Mouse (Mus musculus): ENCODE data around the gene Ptcra. TPM values are rescaled to one million over a fixed set of nuclear protein-coding genes. Genes with fewer than 3 reads are reported as not detected.

Gene Ptcra
- total and polyA plus RNA-seq, 3 experiments = 0.17 to 0.56 (median 0.34) TPM

GRCm38 (mm10) chr17:46747234-46747633 lies 16.3 kb downstream of the Ptcra start:
- Histone ChIP-seq H3K4me1 (ENCODE audit: control insufficient read depth in 1 of 2, insufficient read depth in 2 of 2) (peaks cover 19 to 69% of the 10 kb centered on the region in 2 experiments), H3K4me2 (ENCODE audit: insufficient read depth, low read depth, poor library complexity, severe bottlenecking) (no peak overlapping the region), H3K27ac (ENCODE audit: insufficient read depth, low read depth) (peak overlapping the region; percentile 10; the same call in 1 of the 2 replicates), H3K9me3 (replicated peaks; ENCODE audit: low read length) (no peaks in the 10 kb centered on the region), H3K79me2 (replicated peaks; ENCODE audit: control insufficient read depth, extremely low read depth, insufficient read depth, poor library complexity, severe bottlenecking) (peaks cover 39% of the 10 kb centered on the region), H3K9ac (ENCODE audit: insufficient read depth, low read depth) (no peak overlapping the region), H3K36me3 (replicated peaks in 1 of 2; ENCODE audit: control insufficient read depth in 1 of 2, insufficient read depth in 1 of 2, low read length in 1 of 2) (peaks cover 42 to 53% of the 10 kb centered on the region in 2 experiments), H3K27me3 (replicated peaks) (no peaks in the 10 kb centered on the region), H3K4me3 (replicated peaks in 1 of 3; ENCODE audit: low read depth in 2 of 3, low read length in 2 of 3, poor library complexity in 1 of 3) (no peak overlapping the region)
- no peak for DNase-seq (ENCODE audit: extremely low read depth)
- in situ Hi-C loops (cut with MboI; ENCODE audit: low pct_ligation_motif_present, low pct_unique_long_range_greater_than_20kb, low sequenced_read_pairs) = no loop called here
- dilution Hi-C loops (cut with MboI; ENCODE audit: extremely low pct_ligation_motif_present, extremely low pct_unique_long_range_greater_than_20kb, low sequenced_read_pairs) = no loop called here
- TF ChIP-seq BHLHE40 (IDR thresholded peaks at IDR 0.05; ENCODE audit: low read depth, low read length) = no peak
- no peak for TF ChIP-seq HCFC1 (IDR thresholded peaks at IDR 0.05; ENCODE audit: low read depth, low read length)

- H3K9me3 ChIP-seq (replicated peaks; ENCODE audit: low read length) = no peaks in the 10 kb centered on the region
- H3K27ac ChIP-seq (ENCODE audit: insufficient read depth, low read depth) = peak overlapping the region; percentile 80
- in situ Hi-C loops (cut with MboI; ENCODE audit: low pct_ligation_motif_present, low pct_unique_long_range_greater_than_20kb, low sequenced_read_pairs) (no loop called here), dilution Hi-C loops (cut with MboI; ENCODE audit: extremely low pct_ligation_motif_present, extremely low pct_unique_long_range_greater_than_20kb, low sequenced_read_pairs) (no loop called here)
- no peak overlapping the region for H3K4me3 ChIP-seq (replicated peaks in 1 of 3; ENCODE audit: low read depth in 2 of 3, low read length in 2 of 3, poor library complexity in 1 of 3)
- no peak; the same call in 1 of the 2 replicates for TF ChIP-seq CHD1 (IDR thresholded peaks at IDR 0.05; ENCODE audit: low read depth, low read length)
- peak; percentile 60; the same call in 1 of the 2 replicates for TF ChIP-seq MEF2A (IDR thresholded peaks at IDR 0.05; ENCODE audit: borderline replicate concordance, low read depth, low read length)
- 0 out of 2 replicates have a peak, but pooled peaks have one; percentile 50 for TF ChIP-seq ZMIZ1 (IDR thresholded peaks at IDR 0.05; ENCODE audit: low read depth, low read length)
- TF ChIP-seq EP300 (IDR thresholded peaks at IDR 0.05; ENCODE audit: low read length) = peak; percentile 51
- peak; percentile 34 for TF ChIP-seq ETS1 (conservative IDR thresholded peaks at IDR 0.05; ENCODE audit: low read depth, low read length)
- no peak for TF ChIP-seq NRF1 (IDR thresholded peaks at IDR 0.05; ENCODE audit: low read depth, low read length)
- TF ChIP-seq BHLHE40 (IDR thresholded peaks at IDR 0.05; ENCODE audit: low read depth, low read length) = peak; percentile 76
- TF ChIP-seq IRF4 (IDR thresholded peaks at IDR 0.05; ENCODE audit: low read depth, low read length) = peak; percentile 19; the same call in 1 of the 2 replicates
- TF ChIP-seq TCF12 (IDR thresholded peaks at IDR 0.05; ENCODE audit: low read depth, low read length) = peak; percentile 84; the same call in 1 of the 2 replicates
- TF ChIP-seq MAX (IDR thresholded peaks at IDR 0.05; ENCODE audit: low read length) = no peak
- no peaks in the 10 kb centered on the region for H3K27me3 ChIP-seq (replicated peaks)
- no peak overlapping the region for H3K4me2 ChIP-seq (ENCODE audit: insufficient read depth, low read depth, poor library complexity, severe bottlenecking)
- H3K79me2 ChIP-seq (replicated peaks; ENCODE audit: control insufficient read depth, extremely low read depth, insufficient read depth, poor library complexity, severe bottlenecking) = peaks cover 38% of the 10 kb centered on the region
- peaks cover 19 to 69% of the 10 kb centered on the region in 2 experiments for H3K4me1 ChIP-seq (ENCODE audit: control insufficient read depth in 1 of 2, insufficient read depth in 2 of 2)
- peaks cover 54 to 66% of the 10 kb centered on the region in 2 experiments for H3K36me3 ChIP-seq (replicated peaks in 1 of 2; ENCODE audit: control insufficient read depth in 1 of 2, insufficient read depth in 1 of 2, low read length in 1 of 2)
- DNase-seq (ENCODE audit: extremely low read depth) = peak; percentile 78
- no peak overlapping the region for H3K9ac ChIP-seq (ENCODE audit: insufficient read depth, low read depth)
Observed at GRCm38 (mm10) chr17:46745506-46745905, 18.0 kb downstream of the Ptcra start.

GRCm38 (mm10) chr17:46742986-46743385 lies 20.5 kb downstream of the Ptcra start:
- Histone ChIP-seq H3K27me3 (replicated peaks) (no peaks in the 10 kb centered on the region), H3K79me2 (replicated peaks; ENCODE audit: control insufficient read depth, extremely low read depth, insufficient read depth, poor library complexity, severe bottlenecking) (peaks cover 21% of the 10 kb centered on the region), H3K4me2 (ENCODE audit: insufficient read depth, low read depth, poor library complexity, severe bottlenecking) (no peak overlapping the region), H3K4me3 (replicated peaks in 1 of 3; ENCODE audit: low read depth in 2 of 3, low read length in 2 of 3, poor library complexity in 1 of 3) (no peak overlapping the region), H3K36me3 (replicated peaks in 1 of 2; ENCODE audit: control insufficient read depth in 1 of 2, insufficient read depth in 1 of 2, low read length in 1 of 2) (peaks cover 61 to 70% of the 10 kb centered on the region in 2 experiments), H3K9me3 (replicated peaks; ENCODE audit: low read length) (peaks cover 2% of the 10 kb centered on the region), H3K4me1 (ENCODE audit: control insufficient read depth in 1 of 2, insufficient read depth in 2 of 2) (peaks cover 19 to 55% of the 10 kb centered on the region in 2 experiments), H3K27ac (ENCODE audit: insufficient read depth, low read depth) (no peak overlapping the region), H3K9ac (ENCODE audit: insufficient read depth, low read depth) (no peak overlapping the region)
- in situ Hi-C loops (cut with MboI; ENCODE audit: low pct_ligation_motif_present, low pct_unique_long_range_greater_than_20kb, low sequenced_read_pairs) (no loop called here), dilution Hi-C loops (cut with MboI; ENCODE audit: extremely low pct_ligation_motif_present, extremely low pct_unique_long_range_greater_than_20kb, low sequenced_read_pairs) (no loop called here)
- no peak for DNase-seq (ENCODE audit: extremely low read depth)
- TF ChIP-seq NELFE (IDR thresholded peaks at IDR 0.05; ENCODE audit: low read depth, low read length) (no peak), MYC (IDR thresholded peaks at IDR 0.05; ENCODE audit: low read depth, low read length) (no peak), USF1 (IDR thresholded peaks at IDR 0.05; ENCODE audit: low read depth, low read length) (no peak), MAFK (IDR thresholded peaks at IDR 0.05; ENCODE audit: insufficient replicate concordance, low read length) (no peak), E2F4 (IDR thresholded peaks at IDR 0.05; ENCODE audit: insufficient replicate concordance, low read depth, low read length) (no peak), JUND (conservative IDR thresholded peaks at IDR 0.05; ENCODE audit: low read depth, low read length) (no peak), NRF1 (IDR thresholded peaks at IDR 0.05; ENCODE audit: low read depth, low read length) (no peak), IRF4 (IDR thresholded peaks at IDR 0.05; ENCODE audit: low read depth, low read length) (no peak), GABPA (IDR thresholded peaks at IDR 0.05; ENCODE audit: insufficient replicate concordance, low read depth, low read length) (no peak), SIN3A (IDR thresholded peaks at IDR 0.05; ENCODE audit: low read length) (no peak)
